24 mouse cellular contexts compared by ENCODE assay signal in genomic region chr12:77997916-77998315, GRCm38 (mm10).
DNase-seq lines count a peak whose midpoint lies in the region; ATAC-seq and TF ChIP-seq lines count a peak whose summit lies in the region.
"Had no signal": no experiment of that assay in that cellular context is flagged by ENCODE, and none has a peak within 500 bp of the region (broad histone marks: within the 10 kb centered on the region; RNA-seq: fewer than 3 reads in every experiment).

No protein-coding gene starts in this region.

- peak; percentile 13 for DNase-seq in forebrain, postnatal 0 days
- DNase-seq in forebrain, embryonic 10.5 days (ENCODE audit: extremely low spot score, low spot score) = no peak
- peak; percentile 6 to 52 for DNase-seq in frontal cortex, adult 2 months (ENCODE audit: extremely low spot score in 1 of 2, low spot score in 1 of 2)
- no peak for DNase-seq in frontal cortex, postnatal 10 days (ENCODE audit: low spot score in 2 of 2)
- DNase-seq in brain, adult 2 months (ENCODE audit: low read depth, low spot score) = peak; percentile 68
- DNase-seq in ovary, adult 18-20 months (ENCODE audit: low spot score) = no peak
- DNase-seq: adrenal gland, adult 8-10 months; adrenal gland, postnatal 14 days; adrenal gland, postnatal 36 days; B cell, adult 2 months; cerebellum, adult 11 months; cerebellum, adult 18-20 months; cerebellum, adult 8-10 months; cerebellum, adult 9-11 months had no signal

- no peak overlapping the region for H3K4me3 ChIP-seq in forebrain, postnatal 0 days (ENCODE audit: low read depth, low read length)
- no peak overlapping the region for H3K4me3 ChIP-seq in forebrain, embryonic 10.5 days
- H3K4me3 ChIP-seq: embryonic facial prominence, embryonic 10.5 days; embryonic facial prominence, embryonic 12.5 days; forebrain, embryonic 12.5 days had no signal

- no peak for ATAC-seq in forebrain, postnatal 0 days
- ATAC-seq: activated CD4-positive, CD25-positive, alpha-beta regulatory T cell, adult 4 months; CD4-positive, CD25-positive, alpha-beta regulatory T cell, adult 4 months; forebrain, embryonic 14.5 days; forebrain, embryonic 16.5 days; Patski had no signal

- H3K27me3 ChIP-seq in forebrain, postnatal 0 days (ENCODE audit: insufficient read depth, low read length) = no peaks in the 10 kb centered on the region
- no peaks in the 10 kb centered on the region for H3K27me3 ChIP-seq in forebrain, embryonic 10.5 days (ENCODE audit: poor library complexity, severe bottlenecking)
- H3K27me3 ChIP-seq: CH12.LX; embryonic facial prominence, embryonic 12.5 days; forebrain, embryonic 12.5 days; Patski had no signal

- H3K9me3 ChIP-seq in forebrain, postnatal 0 days (ENCODE audit: low read length) = no peaks in the 10 kb centered on the region
- no peaks in the 10 kb centered on the region; the same call in 1 of the 2 replicates for H3K9me3 ChIP-seq in forebrain, embryonic 10.5 days
- H3K9me3 ChIP-seq: embryonic facial prominence, embryonic 10.5 days; embryonic facial prominence, embryonic 12.5 days; forebrain, embryonic 12.5 days; G1E had no signal

- H3K36me3 ChIP-seq in forebrain, postnatal 0 days (ENCODE audit: insufficient read depth) = no peaks in the 10 kb centered on the region
- no peaks in the 10 kb centered on the region for H3K36me3 ChIP-seq in forebrain, embryonic 10.5 days (replicated peaks)
- H3K36me3 ChIP-seq: embryonic facial prominence, embryonic 10.5 days; embryonic facial prominence, embryonic 12.5 days; forebrain, embryonic 12.5 days; G1E had no signal

- H3K4me1 ChIP-seq in forebrain, postnatal 0 days (ENCODE audit: insufficient read depth) = 0 out of 2 replicates have a peak, but pooled peaks cover 3% of the 10 kb centered on the region
- H3K4me1 ChIP-seq in forebrain, embryonic 10.5 days = no peaks in the 10 kb centered on the region
- H3K4me1 ChIP-seq: embryonic facial prominence, embryonic 10.5 days; embryonic facial prominence, embryonic 12.5 days; forebrain, embryonic 12.5 days had no signal

- no peak overlapping the region for H3K4me2 ChIP-seq in forebrain, postnatal 0 days (ENCODE audit: low read depth)
- H3K4me2 ChIP-seq: embryonic facial prominence, embryonic 12.5 days; forebrain, embryonic 12.5 days had no signal

- H3K9ac ChIP-seq in forebrain, postnatal 0 days = no peak overlapping the region
- H3K9ac ChIP-seq: embryonic facial prominence, embryonic 12.5 days; forebrain, embryonic 12.5 days had no signal

- 80% methylated on average over 1 of the region's 1 CpGs for WGBS in forebrain, postnatal 0 days
- WGBS in forebrain, embryonic 10.5 days = 91% methylated on average over 1 of the region's 1 CpGs

- no peak overlapping the region for H3K27ac ChIP-seq in forebrain, postnatal 0 days (ENCODE audit: low read depth, low read length)
- no peak overlapping the region for H3K27ac ChIP-seq in forebrain, embryonic 10.5 days
- H3K27ac ChIP-seq: embryonic facial prominence, embryonic 10.5 days; embryonic facial prominence, embryonic 12.5 days; forebrain, embryonic 12.5 days had no signal

- TF ChIP-seq CTCF in forebrain, postnatal 0 days (IDR thresholded peaks at IDR 0.05; ENCODE audit: low read depth) = no peak

Comparison
In these comparisons a context has a peak if more than half of its experiments do, and no peak if none do; other contexts are left out.
1. DNase-seq: peak in forebrain, postnatal 0 days (single experiment), frontal cortex, adult 2 months (2 of 2) and brain, adult 2 months (single experiment); none in forebrain, embryonic 10.5 days (single experiment), frontal cortex, postnatal 10 days (0 of 2) and ovary, adult 18-20 months (single experiment).